Mouse (Mus musculus) layer of hippocampus, adult 6 months (tissue): ENCODE data around the gene Gspt2. TPM values are rescaled to one million over a fixed set of nuclear protein-coding genes. Genes with fewer than 3 reads are reported as not detected.

ENCODE experiments used
- long read RNA-seq, 2 experiments: library from polyadenylated mRNA; unstranded; transcript quantifications; one replicate each; pipeline ENCODE4 v2.0.0; 2019 to 2020
- polyA plus RNA-seq: library from polyadenylated mRNA; unstranded; fragments of <200 nt; fragmentation: Nextera tagmentation; gene quantifications from 2 replicates; pipeline ENCODE4 v1.2.3, GENCODE M21; 2021

Gspt2 gene
- polyA plus RNA-seq: 9.8 and 10.0 TPM in 2 replicates
- long read RNA-seq, experiment 1, transcript Gspt2-201 (1 exons, 2,491 nt): major isoform, 24 of 27 reads
- long read RNA-seq, experiment 1, partial matches to known transcripts: 1 of 27 reads
- long read RNA-seq, experiment 1, other reads (novel, unspliced or antisense): 2 of 27 reads
- long read RNA-seq, experiment 2, transcript Gspt2-201 (1 exons, 2,491 nt): major isoform, 71 of 82 reads
- long read RNA-seq, experiment 2, partial matches to known transcripts: 0 of 82 reads
- long read RNA-seq, experiment 2, other reads (novel, unspliced or antisense): 11 of 82 reads

DNA sequence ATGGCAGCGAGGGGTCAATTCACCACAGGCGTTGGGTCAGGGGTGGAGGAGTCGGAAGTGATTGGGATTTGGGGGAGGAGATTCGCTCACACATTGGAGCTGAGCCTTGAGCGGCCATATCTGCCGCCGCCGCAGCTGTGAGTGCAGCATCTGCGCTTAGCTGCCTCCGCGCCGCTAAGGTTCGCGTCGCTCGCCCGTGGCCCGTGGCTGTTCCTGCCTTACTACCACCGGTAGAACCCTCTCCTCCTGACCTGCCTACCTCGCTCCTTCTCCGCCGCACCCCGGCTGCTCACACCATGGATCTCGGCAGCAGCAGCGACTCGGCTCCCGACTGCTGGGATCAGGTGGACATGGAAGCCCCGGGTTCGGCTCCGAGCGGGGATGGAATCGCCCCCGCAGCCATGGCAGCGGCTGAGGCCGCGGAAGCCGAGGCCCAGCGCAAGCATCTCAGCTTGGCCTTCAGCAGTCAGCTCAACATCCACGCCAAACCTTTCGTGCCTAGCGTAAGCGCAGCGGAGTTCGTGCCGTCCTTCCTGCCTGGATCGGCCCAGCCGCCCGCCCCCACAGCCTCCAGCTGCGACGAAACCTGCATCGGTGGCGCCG, at the start of gene Gspt2:
Gene Gspt2 (plus strand): TSS at position 109 of the 603 bp plus-strand sequence.

Other genes starting within 250 kb of the Gspt2 start
- gene Maged1, start 93.9 kb upstream of the Gspt2 start, polyA plus RNA-seq: 326 and 331 TPM in 2 replicates
- gene Zxdb, start 88.5 kb downstream of the Gspt2 start, polyA plus RNA-seq: 1.7 and 1.9 TPM in 2 replicates